8 mouse cellular contexts compared by ENCODE assay signal in the genomic region with DNA sequence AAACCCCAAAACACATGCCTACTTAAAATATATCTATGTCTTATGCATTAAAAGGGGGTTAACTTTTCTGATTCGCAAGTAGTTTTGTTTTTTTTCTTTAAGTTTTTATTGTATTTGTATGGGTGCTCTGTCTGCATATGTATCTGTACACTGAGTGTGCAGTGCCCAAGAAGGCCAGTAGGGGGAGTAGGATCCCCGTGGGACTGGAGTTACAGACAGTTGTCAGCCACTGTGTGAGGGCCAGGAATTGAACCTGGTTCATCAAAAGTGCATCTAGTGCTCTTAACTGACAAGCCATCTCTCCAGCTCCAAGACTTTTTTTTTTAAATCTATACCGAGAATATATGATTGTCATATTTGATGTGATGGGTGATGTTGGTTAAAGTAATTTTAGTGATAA. TPM values are rescaled to one million over a fixed set of nuclear protein-coding genes. Genes with fewer than 3 reads are reported as not detected.
DNase-seq lines count a peak whose midpoint lies in the region; ATAC-seq and TF ChIP-seq lines count a peak whose summit lies in the region.

No protein-coding gene starts in this region.

- no peak overlapping the region for H3K4me2 ChIP-seq in embryonic facial prominence, embryonic 12.5 days (replicated peaks)

- WGBS in embryonic facial prominence, embryonic 12.5 days, result 68% methylated on average over 3 of the region's 3 CpGs

- no peaks in the 10 kb centered on the region for H3K27me3 ChIP-seq in embryonic facial prominence, embryonic 12.5 days

- peaks cover 2% of the 10 kb centered on the region; the same call in 1 of the 2 replicates for H3K4me1 ChIP-seq in embryonic facial prominence, embryonic 12.5 days

- H3K27ac ChIP-seq in layer of hippocampus, adult 2 months, result no peak overlapping the region
- no peak overlapping the region for H3K27ac ChIP-seq in embryonic facial prominence, embryonic 12.5 days

- no peaks in the 10 kb centered on the region for H3K36me3 ChIP-seq in embryonic facial prominence, embryonic 12.5 days

- no peak for ATAC-seq in embryonic facial prominence, embryonic 12.5 days (ENCODE audit: insufficient number of reproducible peaks, insufficient read depth, low FRiP score, low TSS enrichment)
- ATAC-seq in megakaryocyte-erythroid progenitor cell, adult 5-6 weeks (replicated peaks; ENCODE audit: low FRiP score, low TSS enrichment, poor library complexity, severe bottlenecking), result no peak

- no peaks in the 10 kb centered on the region for H3K9me3 ChIP-seq in embryonic facial prominence, embryonic 12.5 days

- no peak for DNase-seq in layer of hippocampus, adult 2 months (ENCODE audit: low spot score in 2 of 2)
- no peak for DNase-seq in layer of hippocampus, postnatal 36 days
- DNase-seq in NIH3T3 (ENCODE audit: low read depth) (peak; percentile 69), liver (peak; percentile 67)
- DNase-seq in retina, postnatal 7 days (ENCODE audit: low read depth, low spot score), result peak; percentile 23
- DNase-seq in left cerebral cortex, adult 8-10 months (ENCODE audit: low spot score in 2 of 2), result no peak

- peak overlapping the region; percentile 100; the same call in 1 of the 2 replicates for H3K4me3 ChIP-seq in layer of hippocampus, adult 2 months
- peak overlapping the region; percentile 73; the same call in 1 of the 2 replicates for H3K4me3 ChIP-seq in embryonic facial prominence, embryonic 12.5 days

- H3K9ac ChIP-seq in embryonic facial prominence, embryonic 12.5 days, result no peak overlapping the region

- peak; percentile 71 for TF ChIP-seq CTCF in layer of hippocampus, adult 2 months (conservative IDR thresholded peaks at IDR 0.05)

RNA-seq across cellular contexts. Expression of gene Ap3m1, which starts 1.6 kb away (rescaled TPM):
- total RNA-seq in layer of hippocampus, adult 2 months (2021), result 10 to 100 TPM; 67.0 to 70.9 TPM
- 10 to 100 TPM; 76.3 to 78.0 TPM for total RNA-seq in layer of hippocampus, postnatal 36 days (2021)
- 80.6 and 87.3 TPM in 2 replicates for polyA plus RNA-seq in embryonic facial prominence, embryonic 12.5 days (2016; fragmentation: Nextera tagmentation; extraction: Ambion mirVana)
- total RNA-seq in megakaryocyte-erythroid progenitor cell, adult 5-6 weeks (2014; fragmentation: Nextera tagmentation), result 35.0 and 45.5 TPM in 2 replicates
- 35.5 and 47.5 TPM in 2 replicates for total RNA-seq in megakaryocyte-erythroid progenitor cell, adult 5-6 weeks (2017)
- total RNA-seq in left cerebral cortex, adult 8-10 months (2022), result 10 to 100 TPM; 56.2 to 70.4 (median 64.6) TPM

RNA-seq across cellular contexts. Expression of gene Adk, which starts 1.6 kb away (rescaled TPM):
- 10 to 100 TPM; 62.5 to 72.3 TPM for total RNA-seq in layer of hippocampus, adult 2 months (2021)
- total RNA-seq in layer of hippocampus, postnatal 36 days (2021), result 10 to 100 TPM; 62.6 to 77.3 TPM
- polyA plus RNA-seq in embryonic facial prominence, embryonic 12.5 days (2016; fragmentation: Nextera tagmentation; extraction: Ambion mirVana), result 133 and 135 TPM in 2 replicates
- 122 and 138 TPM in 2 replicates for total RNA-seq in megakaryocyte-erythroid progenitor cell, adult 5-6 weeks (2014; fragmentation: Nextera tagmentation)
- 168 and 190 TPM in 2 replicates for total RNA-seq in megakaryocyte-erythroid progenitor cell, adult 5-6 weeks (2017)
- total RNA-seq in left cerebral cortex, adult 8-10 months (2022), result 10 to 100 TPM; 76.2 to 82.1 (median 79.9) TPM

Comparison
In these comparisons a context has a peak if more than half of its experiments do, and no peak if none do; other contexts are left out.
1. DNase-seq: peak in NIH3T3 (single experiment), liver (single experiment) and retina, postnatal 7 days (single experiment); none in layer of hippocampus, adult 2 months (0 of 2), layer of hippocampus, postnatal 36 days (0 of 2) and left cerebral cortex, adult 8-10 months (0 of 2).